Comparison of ENCODE assay signal across 24 mouse cellular contexts in genomic region chr11:68907251-68907650, GRCm38 (mm10). TPM values are rescaled to one million over a fixed set of nuclear protein-coding genes. Genes with fewer than 3 reads are reported as not detected.
DNase-seq lines count a peak whose midpoint lies in the region; ATAC-seq and TF ChIP-seq lines count a peak whose summit lies in the region.
"Had no signal": no experiment of that assay in that cellular context is flagged by ENCODE, and none has a peak within 500 bp of the region (broad histone marks: within the 10 kb centered on the region; RNA-seq: fewer than 3 reads in every experiment).

No protein-coding gene starts in this region.

- 0 out of 2 replicates have a peak overlapping the region, but pooled peaks have one; percentile 27 for H3K27ac ChIP-seq in kidney, postnatal 0 days
- H3K27ac ChIP-seq in CH12.LX (ENCODE audit: insufficient read depth, low read depth), result no peak overlapping the region
- H3K27ac ChIP-seq: embryonic facial prominence, embryonic 13.5 days; forebrain, embryonic 13.5 days; hindbrain, embryonic 13.5 days; hindbrain, postnatal 0 days had no signal

- H3K4me1 ChIP-seq in kidney, postnatal 0 days (replicated peaks; ENCODE audit: insufficient read depth, low read length), result peaks cover 14% of the 10 kb centered on the region
- peaks cover 5 to 23% of the 10 kb centered on the region in 2 experiments; a peak in 3 of 4 replicates for H3K4me1 ChIP-seq in CH12.LX (ENCODE audit: control insufficient read depth in 1 of 2, insufficient read depth in 2 of 2)

- intact Hi-C loops in heart, postnatal 14 days (cut with DNase I), result loop anchor here (5.0 kb wide), 1 partner anchor 45 kb away; no protein-coding TSS in a partner anchor

- H3K79me2 ChIP-seq in CH12.LX (replicated peaks; ENCODE audit: control insufficient read depth, extremely low read depth, insufficient read depth, poor library complexity, severe bottlenecking), result peaks cover 11% of the 10 kb centered on the region

- TF ChIP-seq RAD21 in CH12.LX (IDR thresholded peaks at IDR 0.05; ENCODE audit: low read depth, low read length), result no peak

- no peak overlapping the region for H3K9ac ChIP-seq in kidney, postnatal 0 days (ENCODE audit: low read depth, low read length)
- H3K9ac ChIP-seq in CH12.LX (ENCODE audit: insufficient read depth, low read depth), result no peak overlapping the region
- H3K9ac ChIP-seq: embryonic facial prominence, embryonic 13.5 days; forebrain, embryonic 13.5 days; forebrain, postnatal 0 days; heart, embryonic 12.5 days; hindbrain, embryonic 13.5 days had no signal

- no peaks in the 10 kb centered on the region for H3K9me3 ChIP-seq in kidney, postnatal 0 days (replicated peaks; ENCODE audit: low read length)
- no peaks in the 10 kb centered on the region for H3K9me3 ChIP-seq in CH12.LX (replicated peaks; ENCODE audit: low read length)
- H3K9me3 ChIP-seq: embryonic facial prominence, embryonic 13.5 days; forebrain, embryonic 13.5 days; heart, embryonic 12.5 days; hindbrain, embryonic 13.5 days had no signal

- dilution Hi-C loops in CH12.LX (cut with MboI; ENCODE audit: extremely low pct_ligation_motif_present, extremely low pct_unique_long_range_greater_than_20kb, low sequenced_read_pairs), result no loop called here

- TF ChIP-seq POLR2A in CH12.LX (IDR thresholded peaks at IDR 0.05; ENCODE audit: low read depth, low read length), result no peak

- no peak for ATAC-seq in kidney, postnatal 0 days (replicated peaks; ENCODE audit: low FRiP score, low read depth)
- ATAC-seq in erythroid progenitor cell, adult 5-6 weeks (replicated peaks; ENCODE audit: low FRiP score, poor library complexity, severe bottlenecking), result no peak
- ATAC-seq: forebrain, embryonic 13.5 days; forebrain, postnatal 0 days had no signal

- DNase-seq in heart, adult 11 months, result peak; percentile 95
- DNase-seq in heart, postnatal 14 days, result no peak
- no peak for DNase-seq in kidney, postnatal 0 days (ENCODE audit: low spot score)
- DNase-seq in kidney, adult 9 months, result no peak
- DNase-seq in CH12.LX (ENCODE audit: extremely low read depth), result peak; percentile 27
- peak; percentile 42 for DNase-seq in ZHBTc4 (ENCODE audit: low read depth, low spot score)
- DNase-seq in adrenal gland, postnatal 25 days, result no peak
- DNase-seq: adrenal gland, postnatal 10 days; cerebellum, adult 18-20 months; cerebellum, adult 9-11 months; cerebellum, postnatal 36 days; forebrain, postnatal 0 days; gastrocnemius, postnatal 36 days had no signal

- no peak for TF ChIP-seq EP300 in CH12.LX (IDR thresholded peaks at IDR 0.05; ENCODE audit: low read length)

- no peak overlapping the region for H3K4me2 ChIP-seq in kidney, postnatal 0 days (ENCODE audit: low read length)
- H3K4me2 ChIP-seq in CH12.LX (ENCODE audit: insufficient read depth, low read depth, poor library complexity, severe bottlenecking), result no peak overlapping the region
- H3K4me2 ChIP-seq: embryonic facial prominence, embryonic 13.5 days; forebrain, embryonic 13.5 days; heart, embryonic 12.5 days; hindbrain, embryonic 13.5 days had no signal

- no peak for TF ChIP-seq CTCF in kidney, postnatal 0 days (IDR thresholded peaks at IDR 0.05; ENCODE audit: low read depth)
- no peak for TF ChIP-seq CTCF in CH12.LX (conservative IDR thresholded peaks at IDR 0.05 in 1 of 2, IDR thresholded peaks at IDR 0.05 in 1 of 2; ENCODE audit: low read depth in 2 of 2, low read length in 2 of 2)

- no peak overlapping the region for H3K4me3 ChIP-seq in kidney, postnatal 0 days (replicated peaks; ENCODE audit: low read depth, low read length)
- H3K4me3 ChIP-seq in CH12.LX (replicated peaks in 1 of 3; ENCODE audit: low read depth in 2 of 3, low read length in 2 of 3, poor library complexity in 1 of 3), result no peak overlapping the region
- H3K4me3 ChIP-seq: embryonic facial prominence, embryonic 13.5 days; forebrain, embryonic 13.5 days; heart, embryonic 12.5 days; hindbrain, embryonic 13.5 days had no signal

- H3K27me3 ChIP-seq in kidney, postnatal 0 days (ENCODE audit: insufficient read depth, low read length), result no peaks in the 10 kb centered on the region
- H3K27me3 ChIP-seq in CH12.LX (replicated peaks), result peaks cover 8% of the 10 kb centered on the region
- H3K27me3 ChIP-seq: embryonic facial prominence, embryonic 13.5 days; forebrain, embryonic 13.5 days; heart, embryonic 12.5 days; hindbrain, embryonic 13.5 days had no signal

- peaks cover 29% of the 10 kb centered on the region for H3K36me3 ChIP-seq in kidney, postnatal 0 days (ENCODE audit: insufficient read depth, low read length)
- H3K36me3 ChIP-seq in CH12.LX (replicated peaks in 1 of 2; ENCODE audit: control insufficient read depth in 1 of 2, insufficient read depth in 1 of 2, low read length in 1 of 2), result peaks cover 36 to 53% of the 10 kb centered on the region in 2 experiments

- 73% methylated on average over 3 of the region's 3 CpGs for WGBS in kidney, postnatal 0 days

- in situ Hi-C loops in CH12.LX (cut with MboI; ENCODE audit: low pct_ligation_motif_present, low pct_unique_long_range_greater_than_20kb, low sequenced_read_pairs), result no loop called here

TF ChIP-seq in CH12.LX, 34 proteins besides CTCF, POLR2A, EP300 and RAD21:
- TF ChIP-seq SIN3A (IDR thresholded peaks at IDR 0.05; ENCODE audit: low read length) (no peak), NELFE (IDR thresholded peaks at IDR 0.05; ENCODE audit: low read depth, low read length) (no peak), MAX (IDR thresholded peaks at IDR 0.05; ENCODE audit: low read length) (no peak), MEF2A (IDR thresholded peaks at IDR 0.05; ENCODE audit: borderline replicate concordance, low read depth, low read length) (no peak), ZC3H11A (IDR thresholded peaks at IDR 0.05; ENCODE audit: low read depth, low read length) (no peak), MAZ (IDR thresholded peaks at IDR 0.05; ENCODE audit: low read depth, low read length) (no peak), CHD2 (IDR thresholded peaks at IDR 0.05; ENCODE audit: low read length) (no peak), TCF12 (IDR thresholded peaks at IDR 0.05; ENCODE audit: low read depth, low read length) (no peak), JUND (conservative IDR thresholded peaks at IDR 0.05; ENCODE audit: low read depth, low read length) (no peak)

RNA-seq across cellular contexts. Expression of gene Rpl26, which starts 5.9 kb away (rescaled TPM):
- total RNA-seq in heart, postnatal 14 days (2021), result 100 to 1,000 TPM; 607 to 680 TPM
- polyA plus RNA-seq in kidney, postnatal 0 days (2015; fragmentation: Nextera tagmentation; extraction: Ambion mirVana), result 1,114 and 1,312 TPM in 2 replicates
- 6,137 and 6,551 TPM in 2 replicates for total RNA-seq in CH12.LX (2012; rRNA removed)
- 6,202 and 6,508 TPM in 2 replicates for total RNA-seq in CH12.LX (2014; rRNA removed)
- polyA plus RNA-seq in CH12.LX (2012; ENCODE audit: insufficient read length, low read depth), result 3,408 and 4,622 TPM in 2 replicates
- 1,094 and 1,140 TPM in 2 replicates for total RNA-seq in adrenal gland, postnatal 25 days (2021)
- 896 and 989 TPM in 2 replicates for total RNA-seq in erythroid progenitor cell, adult 5-6 weeks (2015; ENCODE audit: low replicate concordance)
- total RNA-seq in erythroid progenitor cell, adult 5-6 weeks (2017; ENCODE audit: low replicate concordance), result 751 and 992 TPM in 2 replicates

RNA-seq across cellular contexts. Expression of gene Rnf222, which starts 18.9 kb away (rescaled TPM):
- under 1 TPM in 1 of 2 experiments, not detected in 1; 0.15 TPM for total RNA-seq in heart, postnatal 14 days (2021)
- polyA plus RNA-seq in kidney, postnatal 0 days (2015; fragmentation: Nextera tagmentation; extraction: Ambion mirVana), result 0.13 and 0.17 TPM in 2 replicates
- total RNA-seq in CH12.LX (2012; rRNA removed) (not detected in 2 replicates), CH12.LX (2014; rRNA removed) (not detected in 2 replicates)
- polyA plus RNA-seq in CH12.LX (2012; ENCODE audit: insufficient read length, low read depth), result not detected in 2 replicates
- 0.15 TPM in 1 of 2 replicates, not detected in the other for total RNA-seq in adrenal gland, postnatal 25 days (2021)
- total RNA-seq in erythroid progenitor cell, adult 5-6 weeks (2015; ENCODE audit: low replicate concordance), result not detected in 2 replicates
- not detected in 2 replicates for total RNA-seq in erythroid progenitor cell, adult 5-6 weeks (2017; ENCODE audit: low replicate concordance)
- total RNA-seq: gastrocnemius, adult 18-20 months; gastrocnemius, postnatal 36 days; hematopoietic stem cell, adult 5-6 weeks had no signal
- polyA plus RNA-seq: C2C12; forebrain, postnatal 0 days; hindbrain, postnatal 0 days had no signal

RNA-seq across cellular contexts. Expression of gene Odf4, which starts 19.6 kb away (rescaled TPM):
- not detected for total RNA-seq in heart, postnatal 14 days (2021)
- 0.29 TPM in 1 of 2 replicates, not detected in the other for polyA plus RNA-seq in kidney, postnatal 0 days (2015; fragmentation: Nextera tagmentation; extraction: Ambion mirVana)
- not detected in 2 replicates for total RNA-seq in CH12.LX (2012; rRNA removed)
- not detected in 2 replicates for total RNA-seq in CH12.LX (2014; rRNA removed)
- not detected in 2 replicates for polyA plus RNA-seq in CH12.LX (2012; ENCODE audit: insufficient read length, low read depth)
- 0.70 TPM in 1 of 2 replicates, not detected in the other for total RNA-seq in adrenal gland, postnatal 25 days (2021)
- total RNA-seq in erythroid progenitor cell, adult 5-6 weeks (2015; ENCODE audit: low replicate concordance), result not detected in 2 replicates
- total RNA-seq in erythroid progenitor cell, adult 5-6 weeks (2017; ENCODE audit: low replicate concordance), result not detected in 2 replicates
- total RNA-seq: gastrocnemius, adult 18-20 months; gastrocnemius, postnatal 36 days; heart, adult 18-20 months; hematopoietic stem cell, adult 5-6 weeks had no signal
- polyA plus RNA-seq: C2C12; embryonic facial prominence, embryonic 13.5 days; heart, embryonic 12.5 days; heart, embryonic 16.5 days had no signal

RNA-seq across cellular contexts. Expression of gene Ndel1, which starts 35.6 kb away (rescaled TPM):
- total RNA-seq in heart, postnatal 14 days (2021), result 10 to 100 TPM; 56.1 to 59.6 TPM
- polyA plus RNA-seq in kidney, postnatal 0 days (2015; fragmentation: Nextera tagmentation; extraction: Ambion mirVana), result 86.1 and 90.9 TPM in 2 replicates
- 30.3 and 31.1 TPM in 2 replicates for total RNA-seq in CH12.LX (2012; rRNA removed)
- 46.9 and 47.0 TPM in 2 replicates for total RNA-seq in CH12.LX (2014; rRNA removed)
- polyA plus RNA-seq in CH12.LX (2012; ENCODE audit: insufficient read length, low read depth), result 35.2 and 54.4 TPM in 2 replicates
- total RNA-seq in adrenal gland, postnatal 25 days (2021), result 54.4 and 70.0 TPM in 2 replicates
- total RNA-seq in erythroid progenitor cell, adult 5-6 weeks (2015; ENCODE audit: low replicate concordance), result 21.6 and 40.7 TPM in 2 replicates
- 60.1 and 74.4 TPM in 2 replicates for total RNA-seq in erythroid progenitor cell, adult 5-6 weeks (2017; ENCODE audit: low replicate concordance)

RNA-seq across cellular contexts. Expression of gene Arhgef15, which starts 50.0 kb away (rescaled TPM):
- 10 to 100 TPM; 37.9 to 46.1 TPM for total RNA-seq in heart, postnatal 14 days (2021)
- polyA plus RNA-seq in kidney, postnatal 0 days (2015; fragmentation: Nextera tagmentation; extraction: Ambion mirVana), result 8.9 and 11.3 TPM in 2 replicates
- total RNA-seq in CH12.LX (2012; rRNA removed), result 0.04 TPM in 1 of 2 replicates, not detected in the other
- not detected in 2 replicates for total RNA-seq in CH12.LX (2014; rRNA removed)
- polyA plus RNA-seq in CH12.LX (2012; ENCODE audit: insufficient read length, low read depth), result 0.12 TPM in 1 of 2 replicates, not detected in the other
- total RNA-seq in adrenal gland, postnatal 25 days (2021), result 18.7 and 23.4 TPM in 2 replicates
- total RNA-seq in erythroid progenitor cell, adult 5-6 weeks (2015; ENCODE audit: low replicate concordance), result not detected in 2 replicates
- not detected in 2 replicates for total RNA-seq in erythroid progenitor cell, adult 5-6 weeks (2017; ENCODE audit: low replicate concordance)

Comparison
In these comparisons a context has a peak if more than half of its experiments do, and no peak if none do; other contexts are left out.
1. DNase-seq: peak in heart, adult 11 months (single experiment), CH12.LX (single experiment) and ZHBTc4 (single experiment); none in heart, postnatal 14 days (0 of 2), kidney, postnatal 0 days (single experiment), kidney, adult 9 months (single experiment) and adrenal gland, postnatal 25 days (single experiment).